Mouse (Mus musculus) layer of hippocampus, postnatal 14 days (tissue): ENCODE results near the gene Kdm2a. TPM values are rescaled to one million over a fixed set of nuclear protein-coding genes. Genes with fewer than 3 reads are reported as not detected.
"Not testable (repeated sequence)": the region's sequence is repeated elsewhere in the genome, so short reads cannot be mapped to it uniquely, and the experiment has no call there.

Experiments used
- DNase-seq, 2 experiments: peaks; one replicate each; pipeline ENCODE4 v3.0.0; 2021 to 2022; ENCODE audit warnings: low spot score in 2 of 2, mixed read lengths in 1 of 2
- total RNA-seq, 2 experiments: library from RNA; stranded (reverse); gene quantifications; 2 replicates each; pipeline ENCODE4 v1.2.3; 2021

The Kdm2a gene
- total RNA-seq, 2 experiments from 2014 or later, result 69.3 to 73.2 TPM

GRCm38 (mm10) chr19:4417713-4418112, 19.6 kb upstream of the Kdm2a start:
- DNase-seq, result no peak

- DNase-seq, result no peak
Measured at GRCm38 (mm10) chr19:4417183-4417582, 19.1 kb upstream of the Kdm2a start.

- DNase-seq, result no peak
Measured at GRCm38 (mm10) chr19:4414631-4415030, 16.5 kb upstream of the Kdm2a start.

GRCm38 (mm10) chr19:4409062-4409461, 11.0 kb upstream of the Kdm2a start:
- DNase-seq, result no peak

GRCm38 (mm10) chr19:4404840-4405239, 6.8 kb upstream of the Kdm2a start:
- no peak for DNase-seq

- no peak for DNase-seq
Measured at GRCm38 (mm10) chr19:4398959-4399358, 874 bp upstream of the Kdm2a start.

- no peak for DNase-seq
Measured at GRCm38 (mm10) chr19:4398630-4398948, 504 bp upstream of the Kdm2a start.

- peak; percentile 92 to 97 for DNase-seq
Measured at GRCm38 (mm10) chr19:4396998-4397797, 887 bp downstream of the Kdm2a start.

GRCm38 (mm10) chr19:4396081-4396997, 1.7 kb downstream of the Kdm2a start:
- peak; percentile 29 to 35 for DNase-seq

GRCm38 (mm10) chr19:4387276-4387675, 10.8 kb downstream of the Kdm2a start:
- no peak for DNase-seq

GRCm38 (mm10) chr19:4385026-4385425, 13.1 kb downstream of the Kdm2a start:
- no peak for DNase-seq

- no peak for DNase-seq
Measured at GRCm38 (mm10) chr19:4384322-4384721, 13.8 kb downstream of the Kdm2a start.

GRCm38 (mm10) chr19:4383306-4383705, 14.8 kb downstream of the Kdm2a start:
- no peak for DNase-seq

GRCm38 (mm10) chr19:4382303-4382702, 15.8 kb downstream of the Kdm2a start:
- not testable (repeated sequence) for DNase-seq

- DNase-seq, result no peak
Measured at GRCm38 (mm10) chr19:4370656-4371055, 27.4 kb downstream of the Kdm2a start.

- DNase-seq, result no peak
Measured at GRCm38 (mm10) chr19:4370254-4370653, 27.8 kb downstream of the Kdm2a start.

- DNase-seq, result no peak
Measured at GRCm38 (mm10) chr19:4349455-4349854, 48.6 kb downstream of the Kdm2a start.

GRCm38 (mm10) chr19:4346479-4346878, 51.6 kb downstream of the Kdm2a start:
- DNase-seq, result no peak

GRCm38 (mm10) chr19:4338162-4338561, 59.9 kb downstream of the Kdm2a start:
- peak in 1 of 2 experiments; percentile 66 for DNase-seq

- DNase-seq, result peak; percentile 90 to 97
Measured at GRCm38 (mm10) chr19:4333791-4334190, 64.3 kb downstream of the Kdm2a start.

- peak in 1 of 2 experiments; percentile 39 for DNase-seq
Measured at GRCm38 (mm10) chr19:4333100-4333775, 64.8 kb downstream of the Kdm2a start.

- DNase-seq, result peak; percentile 32 to 49
Measured at GRCm38 (mm10) chr19:4332653-4333052, 65.4 kb downstream of the Kdm2a start.
